Mouse (Mus musculus): Measurements from ENCODE around the gene Angptl4. TPM values are rescaled to one million over a fixed set of nuclear protein-coding genes. Genes with fewer than 3 reads are reported as not detected.

Angptl4 gene
- 0.67 TPM for polyA plus RNA-seq (2014; fragmentation: Illumina TruSeq; extraction: RNeasy Lipid Tissue Mini Kit (QIAGEN cat#74804); ENCODE audit: low replicate concordance)

DNA sequence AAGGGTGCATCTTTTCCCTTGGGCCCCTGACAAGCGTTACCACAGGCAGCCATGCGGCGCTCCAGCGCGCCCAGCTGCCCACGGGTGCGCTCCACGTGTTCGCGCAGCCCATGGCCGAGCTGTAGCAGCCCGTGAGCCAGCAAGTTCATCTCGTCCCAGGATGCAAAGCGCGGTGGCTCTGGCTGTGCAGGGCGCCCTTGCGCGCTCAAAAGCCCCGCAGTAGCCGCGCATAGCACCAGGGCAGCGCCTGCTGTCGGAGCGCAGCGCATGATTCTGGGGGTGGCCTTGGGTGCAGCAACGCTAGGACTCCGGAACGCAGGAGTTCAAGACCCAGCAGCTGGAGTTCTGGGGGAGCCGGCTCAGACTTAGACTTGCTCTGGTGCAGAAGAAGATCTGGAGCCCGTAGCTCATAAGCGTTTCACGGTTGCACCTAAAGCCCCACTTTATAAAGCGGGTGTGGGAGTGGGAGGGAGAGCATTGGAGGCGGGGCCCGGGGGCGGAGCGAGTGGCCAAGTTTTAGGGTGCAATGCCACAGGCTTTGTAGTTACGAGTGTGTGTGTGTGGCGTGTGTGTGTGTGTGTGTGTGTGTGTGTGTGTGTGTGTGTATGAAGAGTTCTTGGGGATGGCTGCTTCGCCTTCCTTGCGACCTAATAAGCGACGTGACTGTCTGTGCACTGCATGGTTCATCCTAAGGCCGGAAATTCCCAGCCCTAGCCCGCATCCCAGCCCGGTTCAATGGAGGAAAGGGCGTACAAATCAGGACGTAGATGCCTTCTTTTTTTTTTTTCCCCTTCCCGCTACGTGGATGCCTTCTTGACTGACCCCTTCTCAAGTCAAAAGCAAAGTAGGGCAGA is at the start of gene Angptl4:
Gene Angptl4 (minus strand): TSS at position 707 of the 854 bp plus-strand sequence.

DNA sequence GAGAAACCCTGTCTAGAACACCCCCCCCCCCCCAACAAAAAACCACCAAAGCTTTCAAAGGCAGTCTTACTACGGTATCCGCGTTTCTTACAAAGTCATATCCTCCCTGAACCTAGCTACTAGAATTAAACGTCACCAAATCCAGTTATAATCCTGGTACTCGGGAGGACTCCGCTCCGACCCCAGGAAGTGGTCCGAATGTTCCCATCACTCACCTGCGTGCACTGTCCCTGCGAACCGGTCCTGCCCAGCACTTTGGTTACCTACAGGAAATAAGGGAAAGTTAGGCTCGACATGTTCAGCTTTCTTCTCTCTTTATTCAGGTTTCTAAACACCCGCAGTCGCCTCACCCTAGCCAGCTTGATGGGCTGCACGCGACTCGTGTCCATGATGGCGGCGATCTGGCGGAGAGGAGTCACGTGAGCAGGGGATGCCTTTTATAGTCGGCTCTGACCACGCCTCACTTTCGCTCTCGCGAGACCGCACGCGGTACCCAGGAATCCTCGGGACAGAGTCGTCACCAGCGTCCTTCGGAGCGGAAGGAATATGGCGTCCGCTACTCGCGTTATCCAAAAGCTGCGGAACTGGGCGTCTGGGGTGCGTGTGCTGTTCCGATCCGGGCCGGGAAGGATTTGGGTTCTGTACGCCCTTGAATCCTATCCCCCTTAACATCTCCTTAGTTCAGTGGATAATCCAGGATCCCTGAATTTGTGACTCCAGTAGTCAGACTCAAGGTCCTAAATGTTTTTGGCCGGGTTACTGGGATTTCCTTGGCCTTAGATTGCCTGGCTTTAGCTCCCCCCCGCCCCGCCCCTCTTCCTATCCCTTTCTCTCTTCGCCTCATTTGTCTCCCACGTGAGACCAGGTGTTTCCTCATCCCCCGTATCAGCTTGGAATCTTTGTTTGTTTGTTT is 42.7 kb upstream of the Angptl4 start, which contains the start of the genes Rps28 and Ndufa7:
Gene Rps28 (minus strand): TSS at position 479 of the 913 bp plus-strand sequence.
Gene Ndufa7 (plus strand): TSS at position 489 of the 913 bp plus-strand sequence.

DNA sequence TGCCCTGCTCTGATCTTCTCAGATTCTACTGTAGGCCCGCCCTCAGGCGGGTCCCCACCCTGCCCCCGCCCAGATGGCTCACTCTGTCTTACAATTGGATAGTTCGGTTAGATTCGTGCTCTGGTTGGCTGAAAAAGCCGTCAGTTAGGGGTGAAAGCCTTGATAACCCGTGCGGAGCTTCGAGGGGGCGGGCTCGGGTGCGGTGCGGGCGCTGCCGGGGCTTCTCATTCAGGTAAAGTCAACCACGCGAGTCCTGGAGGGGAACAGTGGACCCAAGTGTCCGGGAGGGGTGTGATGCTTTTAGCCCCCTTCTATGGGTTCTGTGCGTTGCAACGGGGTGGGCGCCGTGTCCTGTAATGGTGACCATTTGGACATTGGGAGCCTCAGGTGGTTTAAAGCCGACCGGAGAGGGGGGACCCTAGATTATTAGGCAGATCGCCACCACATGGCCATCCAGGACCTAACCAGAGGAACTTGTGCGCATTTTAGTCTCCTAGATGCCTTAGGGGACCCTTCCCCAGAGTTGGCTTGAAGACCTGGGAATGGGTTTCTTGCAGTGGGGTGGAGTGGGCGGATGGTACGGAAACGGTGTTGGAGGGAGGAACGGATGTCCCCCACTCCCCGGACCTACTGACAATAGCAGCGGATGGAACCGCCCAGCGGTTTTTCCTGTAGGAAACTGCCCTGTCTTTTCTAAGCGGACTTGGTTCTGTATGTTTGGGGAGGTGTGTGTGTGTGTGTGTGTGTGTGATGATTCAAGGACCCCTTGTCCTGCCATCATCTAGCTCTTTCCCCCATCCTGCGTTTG is 28.9 kb upstream of the Angptl4 start, which contains the start of gene Kank3:
Gene Kank3 (plus strand): TSS at position 186 of the 808 bp plus-strand sequence.

DNA sequence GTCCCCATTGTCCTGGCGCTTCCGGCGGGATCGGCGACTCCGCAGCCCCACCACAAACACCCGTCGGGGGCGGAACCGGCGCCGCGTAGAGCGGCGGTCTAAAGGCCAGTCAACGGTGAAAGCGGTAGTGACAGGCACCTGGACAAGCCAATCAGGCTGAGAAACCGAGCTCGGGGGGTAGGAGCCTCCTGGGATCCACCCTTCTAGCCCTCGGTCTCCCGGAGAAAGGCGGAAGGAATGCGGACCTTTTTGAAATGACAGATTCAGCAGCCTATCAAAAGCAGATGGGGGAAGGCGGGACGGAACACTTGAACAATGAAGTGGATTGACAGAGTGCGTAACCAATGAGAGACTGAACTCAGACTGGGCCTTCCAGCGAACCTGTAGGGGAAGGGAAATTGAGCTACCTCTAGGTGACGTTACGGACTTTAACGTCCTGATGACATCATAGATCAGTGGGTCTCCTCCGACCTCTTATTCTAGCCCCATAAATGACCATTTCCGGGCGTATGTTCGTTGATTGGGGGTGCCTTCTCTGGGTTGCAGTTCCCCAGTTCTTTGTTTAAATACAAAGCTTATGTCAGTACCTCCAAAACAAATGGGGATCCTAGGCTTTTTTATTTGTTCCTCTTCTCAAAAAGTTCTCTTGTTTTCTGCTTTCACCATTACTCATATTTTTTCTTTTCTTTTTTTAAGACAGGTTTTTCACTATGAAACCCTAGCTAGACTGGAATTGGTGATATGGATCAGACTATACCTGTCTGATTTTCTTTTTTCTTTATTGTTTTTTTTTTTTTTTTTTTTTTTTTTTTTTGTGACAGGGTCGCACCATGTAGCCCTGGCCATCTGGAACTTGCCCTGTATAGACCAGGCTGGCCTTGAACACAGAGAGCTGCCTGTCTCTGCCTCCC is 21.1 kb downstream of the Angptl4 start, which contains the start of gene Rab11b:
Gene Rab11b (minus strand): TSS at position 276 of the 911 bp plus-strand sequence.

Other genes starting within 250 kb of the Angptl4 start
- 0.48 TPM for gene Myo1f, start 226.1 kb downstream of the Angptl4 start, polyA plus RNA-seq (2014; fragmentation: Illumina TruSeq; extraction: RNeasy Lipid Tissue Mini Kit (QIAGEN cat#74804); ENCODE audit: low replicate concordance)
- 2.8 TPM for gene Zfp414, start 152.7 kb downstream of the Angptl4 start, polyA plus RNA-seq (2014; fragmentation: Illumina TruSeq; extraction: RNeasy Lipid Tissue Mini Kit (QIAGEN cat#74804); ENCODE audit: low replicate concordance)
- gene Pram1, start 143.8 kb downstream of the Angptl4 start, polyA plus RNA-seq (2014; fragmentation: Illumina TruSeq; extraction: RNeasy Lipid Tissue Mini Kit (QIAGEN cat#74804); ENCODE audit: low replicate concordance) = not detected
- gene Hnrnpm, start 95.0 kb downstream of the Angptl4 start, polyA plus RNA-seq (2014; fragmentation: Illumina TruSeq; extraction: RNeasy Lipid Tissue Mini Kit (QIAGEN cat#74804); ENCODE audit: low replicate concordance) = 378 TPM
- 10.5 TPM for gene March2, start 63.2 kb downstream of the Angptl4 start, polyA plus RNA-seq (2014; fragmentation: Illumina TruSeq; extraction: RNeasy Lipid Tissue Mini Kit (QIAGEN cat#74804); ENCODE audit: low replicate concordance)
- 16.2 TPM for gene Rab11b, start 21.3 kb downstream of the Angptl4 start, polyA plus RNA-seq (2014; fragmentation: Illumina TruSeq; extraction: RNeasy Lipid Tissue Mini Kit (QIAGEN cat#74804); ENCODE audit: low replicate concordance)
- 3.9 TPM for gene Kank3, start 28.7 kb upstream of the Angptl4 start, polyA plus RNA-seq (2014; fragmentation: Illumina TruSeq; extraction: RNeasy Lipid Tissue Mini Kit (QIAGEN cat#74804); ENCODE audit: low replicate concordance)
- 30.6 TPM for gene Rps28, start 42.7 kb upstream of the Angptl4 start, polyA plus RNA-seq (2014; fragmentation: Illumina TruSeq; extraction: RNeasy Lipid Tissue Mini Kit (QIAGEN cat#74804); ENCODE audit: low replicate concordance)
- 20.8 TPM for gene Ndufa7, start 42.7 kb upstream of the Angptl4 start, polyA plus RNA-seq (2014; fragmentation: Illumina TruSeq; extraction: RNeasy Lipid Tissue Mini Kit (QIAGEN cat#74804); ENCODE audit: low replicate concordance)
- gene Cd320, start 61.3 kb upstream of the Angptl4 start, polyA plus RNA-seq (2014; fragmentation: Illumina TruSeq; extraction: RNeasy Lipid Tissue Mini Kit (QIAGEN cat#74804); ENCODE audit: low replicate concordance) = 0.85 TPM
- not detected for gene Gm7029, start 92.0 kb upstream of the Angptl4 start, polyA plus RNA-seq (2014; fragmentation: Illumina TruSeq; extraction: RNeasy Lipid Tissue Mini Kit (QIAGEN cat#74804); ENCODE audit: low replicate concordance)
- 2.4 TPM for gene Kifc1, start 108.8 kb upstream of the Angptl4 start, polyA plus RNA-seq (2014; fragmentation: Illumina TruSeq; extraction: RNeasy Lipid Tissue Mini Kit (QIAGEN cat#74804); ENCODE audit: low replicate concordance)
- gene Platr17, start 123.3 kb upstream of the Angptl4 start, polyA plus RNA-seq (2014; fragmentation: Illumina TruSeq; extraction: RNeasy Lipid Tissue Mini Kit (QIAGEN cat#74804); ENCODE audit: low replicate concordance) = not detected
- gene Daxx, start 127.6 kb upstream of the Angptl4 start, polyA plus RNA-seq (2014; fragmentation: Illumina TruSeq; extraction: RNeasy Lipid Tissue Mini Kit (QIAGEN cat#74804); ENCODE audit: low replicate concordance) = 2.6 TPM
- gene Tapbp, start 134.1 kb upstream of the Angptl4 start, polyA plus RNA-seq (2014; fragmentation: Illumina TruSeq; extraction: RNeasy Lipid Tissue Mini Kit (QIAGEN cat#74804); ENCODE audit: low replicate concordance) = 57.9 TPM
- 0.78 TPM for gene Zbtb22, start 134.1 kb upstream of the Angptl4 start, polyA plus RNA-seq (2014; fragmentation: Illumina TruSeq; extraction: RNeasy Lipid Tissue Mini Kit (QIAGEN cat#74804); ENCODE audit: low replicate concordance)
- gene Rgl2, start 147.7 kb upstream of the Angptl4 start, polyA plus RNA-seq (2014; fragmentation: Illumina TruSeq; extraction: RNeasy Lipid Tissue Mini Kit (QIAGEN cat#74804); ENCODE audit: low replicate concordance) = 2.2 TPM
- gene Pfdn6, start 158.5 kb upstream of the Angptl4 start, polyA plus RNA-seq (2014; fragmentation: Illumina TruSeq; extraction: RNeasy Lipid Tissue Mini Kit (QIAGEN cat#74804); ENCODE audit: low replicate concordance) = 6.7 TPM
- 0.26 TPM for gene Wdr46, start 158.8 kb upstream of the Angptl4 start, polyA plus RNA-seq (2014; fragmentation: Illumina TruSeq; extraction: RNeasy Lipid Tissue Mini Kit (QIAGEN cat#74804); ENCODE audit: low replicate concordance)
- gene B3galt4, start 169.7 kb upstream of the Angptl4 start, polyA plus RNA-seq (2014; fragmentation: Illumina TruSeq; extraction: RNeasy Lipid Tissue Mini Kit (QIAGEN cat#74804); ENCODE audit: low replicate concordance) = not detected
- 2.0 TPM for gene Vps52, start 174.0 kb upstream of the Angptl4 start, polyA plus RNA-seq (2014; fragmentation: Illumina TruSeq; extraction: RNeasy Lipid Tissue Mini Kit (QIAGEN cat#74804); ENCODE audit: low replicate concordance)
- gene Rps18, start 174.2 kb upstream of the Angptl4 start, polyA plus RNA-seq (2014; fragmentation: Illumina TruSeq; extraction: RNeasy Lipid Tissue Mini Kit (QIAGEN cat#74804); ENCODE audit: low replicate concordance) = 6.8 TPM
- gene H2-K1, start 218.5 kb upstream of the Angptl4 start, polyA plus RNA-seq (2014; fragmentation: Illumina TruSeq; extraction: RNeasy Lipid Tissue Mini Kit (QIAGEN cat#74804); ENCODE audit: low replicate concordance) = 431 TPM
- 0.74 TPM for gene Ring1, start 242.8 kb upstream of the Angptl4 start, polyA plus RNA-seq (2014; fragmentation: Illumina TruSeq; extraction: RNeasy Lipid Tissue Mini Kit (QIAGEN cat#74804); ENCODE audit: low replicate concordance)
- not detected for gene H2-Ke6, start 246.2 kb upstream of the Angptl4 start, polyA plus RNA-seq (2014; fragmentation: Illumina TruSeq; extraction: RNeasy Lipid Tissue Mini Kit (QIAGEN cat#74804); ENCODE audit: low replicate concordance)
- gene Slc39a7, start 249.9 kb upstream of the Angptl4 start, polyA plus RNA-seq (2014; fragmentation: Illumina TruSeq; extraction: RNeasy Lipid Tissue Mini Kit (QIAGEN cat#74804); ENCODE audit: low replicate concordance) = 0.48 TPM
- gene Rxrb, start 250.0 kb upstream of the Angptl4 start, polyA plus RNA-seq (2014; fragmentation: Illumina TruSeq; extraction: RNeasy Lipid Tissue Mini Kit (QIAGEN cat#74804); ENCODE audit: low replicate concordance) = 0.22 TPM

All from small intestine, adult 10 weeks (tissue).